Mouse (Mus musculus) small intestine, adult 2 months (tissue): ENCODE measurements around the gene Tns3.

Experiments used
- CTCF ChIP-seq: fragments of 200-500 bp; IDR thresholded peaks from 2 replicates; pipeline ENCODE4 v1.5.1; 2012; ENCODE audit warnings: low read depth, mild to moderate bottlenecking, control low read depth, inconsistent platforms, low read length, moderate library complexity, mixed read lengths; ENCODE audit not compliant: insufficient replicate concordance, insufficient read length; ENCODE audit errors: extremely low read depth
- POLR2A ChIP-seq: fragments of 200-500 bp; IDR thresholded peaks from 2 replicates; pipeline ENCODE4 v1.6.1; 2012; ENCODE audit warnings: low read depth, mild to moderate bottlenecking, control low read depth, inconsistent platforms, low read length, moderate library complexity

DNA sequence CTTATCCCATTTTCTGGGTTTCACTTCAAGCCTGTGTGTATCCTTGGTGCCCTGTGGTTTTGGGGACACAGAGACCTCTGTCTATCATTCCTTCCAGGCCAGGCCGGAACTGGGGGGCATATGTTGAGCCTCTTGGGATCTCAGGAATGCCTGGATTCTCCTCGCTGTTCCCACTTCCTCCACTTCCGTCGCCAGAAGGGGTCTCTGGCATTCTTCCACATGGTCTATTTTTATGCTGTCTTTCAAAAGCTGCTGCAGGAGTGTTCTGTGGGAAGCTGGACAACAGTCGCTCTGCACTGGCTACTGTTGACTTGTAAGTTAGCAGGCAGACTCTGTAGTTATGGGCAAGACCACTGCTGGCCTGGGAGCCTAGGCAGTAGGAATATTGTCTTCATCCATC is 206.4 kb downstream of the Tns3 start:
- no peak for TF ChIP-seq CTCF
- no peak for TF ChIP-seq POLR2A
